Mouse (Mus musculus): ENCODE data around the gene Coq8a.

GRCm38 (mm10) chr1:180212911-180213310, 13.5 kb upstream of the Coq8a start:
- no peak for TF ChIP-seq CTCF (IDR thresholded peaks at IDR 0.05; ENCODE audit: low read depth, low read length)
- no peak for TF ChIP-seq POLR2A (IDR thresholded peaks at IDR 0.05; ENCODE audit: borderline replicate concordance, low read depth, low read length)
